Mouse (Mus musculus): ENCODE measurements around the gene Snx27. TPM values are rescaled to one million over a fixed set of nuclear protein-coding genes. Genes with fewer than 3 reads are reported as not detected.

The Snx27 gene
- polyA plus RNA-seq, 2 experiments: 24.3 to 37.2 TPM

DNA sequence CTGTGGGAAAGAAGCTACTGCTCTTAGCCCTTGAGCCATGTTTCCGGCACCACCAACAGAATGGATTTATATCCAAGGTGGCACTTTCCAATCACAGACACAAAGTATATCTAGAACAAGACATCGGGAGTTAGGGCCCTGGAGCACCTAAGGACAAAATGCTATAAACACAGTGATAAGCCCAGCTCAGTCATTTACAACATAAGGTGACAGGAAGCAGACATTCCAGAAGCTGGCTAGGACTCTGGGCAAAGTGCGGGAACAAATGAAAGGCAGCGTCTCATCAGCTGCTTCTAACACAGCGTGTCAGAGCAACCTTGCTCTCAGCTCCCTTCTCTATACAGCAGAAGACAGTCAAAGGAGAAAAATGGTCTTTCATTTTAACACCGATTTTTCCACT is 8.0 kb downstream of the Snx27 start:
- no peak for TF ChIP-seq POLR2A (IDR thresholded peaks at IDR 0.05; ENCODE audit: borderline replicate concordance, extremely low read depth, insufficient read depth, insufficient read length)

DNA sequence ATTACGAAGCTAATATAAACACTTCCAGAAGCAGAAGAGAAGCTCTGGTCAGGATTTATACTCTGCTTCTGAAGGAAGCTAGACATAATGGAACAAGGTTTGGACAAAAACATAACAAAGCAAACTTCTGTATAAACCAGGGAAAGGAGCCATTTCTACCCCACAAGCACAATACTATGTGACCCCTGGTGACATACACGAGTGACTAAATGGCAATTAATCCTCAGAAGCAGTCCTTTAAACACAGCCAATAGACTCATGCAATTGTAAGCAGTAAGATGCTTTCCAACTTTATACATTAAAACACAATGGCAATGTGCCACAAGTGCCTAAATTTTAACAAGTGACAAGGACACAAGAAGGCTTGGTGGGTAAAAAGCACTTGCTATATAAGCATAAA is 15.3 kb downstream of the Snx27 start:
- Histone ChIP-seq H3K4me3 (replicated peaks; ENCODE audit: low read length) (no peak overlapping the region), H3K27ac (replicated peaks; ENCODE audit: low read depth, low read length) (no peak overlapping the region), H3K36me3 (ENCODE audit: control insufficient read depth, insufficient read depth, low read length) (no peaks in the 10 kb centered on the region), H3K9me3 (ENCODE audit: control insufficient read depth, low read length) (no peaks in the 10 kb centered on the region), H3K27me3 (ENCODE audit: control insufficient read depth, insufficient read depth, low read length) (no peaks in the 10 kb centered on the region), H3K4me1 (ENCODE audit: control insufficient read depth, insufficient read depth, low read length) (peaks cover 13% of the 10 kb centered on the region), H3K9ac (ENCODE audit: low read depth, low read length, severe bottlenecking) (no peak overlapping the region), H3K4me2 (replicated peaks; ENCODE audit: low read depth, low read length, severe bottlenecking) (no peak overlapping the region)
- ATAC-seq (ENCODE audit: low FRiP score, low read depth): no peak
- 58% methylated on average over 2 of the region's 2 CpGs for WGBS
- no peak for TF ChIP-seq POLR2A (IDR thresholded peaks at IDR 0.05; ENCODE audit: borderline replicate concordance, extremely low read depth, insufficient read depth, insufficient read length)
- DNase-seq (ENCODE audit: low spot score): no peak

More for the DNA sequence above, 8.0 kb downstream of the Snx27 start:
- Histone ChIP-seq H3K4me3 (replicated peaks; ENCODE audit: low read length) (no peak overlapping the region), H3K27me3 (ENCODE audit: control insufficient read depth, insufficient read depth, low read length) (no peaks in the 10 kb centered on the region), H3K9me3 (ENCODE audit: control insufficient read depth, low read length) (no peaks in the 10 kb centered on the region), H3K36me3 (ENCODE audit: control insufficient read depth, insufficient read depth, low read length) (no peaks in the 10 kb centered on the region), H3K27ac (replicated peaks; ENCODE audit: low read depth, low read length) (no peak overlapping the region), H3K4me2 (replicated peaks; ENCODE audit: low read depth, low read length, severe bottlenecking) (no peak overlapping the region), H3K9ac (ENCODE audit: low read depth, low read length, severe bottlenecking) (no peak overlapping the region), H3K4me1 (ENCODE audit: control insufficient read depth, insufficient read depth, low read length) (peaks cover 7% of the 10 kb centered on the region)
- DNase-seq (ENCODE audit: low spot score) (no peak), ATAC-seq (ENCODE audit: low FRiP score, low read depth) (no peak)
- WGBS: 74% methylated on average over 6 of the region's 6 CpGs

DNA sequence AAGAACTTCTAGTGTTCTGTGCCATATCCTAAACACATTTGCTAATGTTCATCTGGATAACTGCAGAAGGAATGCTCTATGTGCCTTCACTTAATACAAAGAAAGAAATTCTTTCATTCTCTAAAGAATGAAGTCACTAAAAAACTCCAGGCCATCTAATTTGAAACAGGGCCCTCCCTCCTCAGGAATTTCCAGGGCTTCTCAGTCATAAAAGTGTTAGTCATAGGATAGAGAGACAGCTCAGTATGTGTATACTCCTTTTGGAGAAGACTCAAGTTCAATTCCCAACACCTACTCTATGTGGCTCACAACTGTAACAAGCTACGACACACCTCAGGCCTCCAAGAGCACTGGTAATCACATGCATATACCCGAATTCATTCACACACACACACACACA is 17.0 kb downstream of the Snx27 start:
- TF ChIP-seq POLR2A (IDR thresholded peaks at IDR 0.05; ENCODE audit: borderline replicate concordance, extremely low read depth, insufficient read depth, insufficient read length): no peak
- Histone ChIP-seq H3K9me3 (ENCODE audit: control insufficient read depth, low read length) (no peaks in the 10 kb centered on the region), H3K9ac (ENCODE audit: low read depth, low read length, severe bottlenecking) (no peak overlapping the region), H3K27me3 (ENCODE audit: control insufficient read depth, insufficient read depth, low read length) (no peaks in the 10 kb centered on the region), H3K4me2 (replicated peaks; ENCODE audit: low read depth, low read length, severe bottlenecking) (no peak overlapping the region), H3K36me3 (ENCODE audit: control insufficient read depth, insufficient read depth, low read length) (peaks cover 4% of the 10 kb centered on the region; the same call in 1 of the 2 replicates), H3K4me3 (replicated peaks; ENCODE audit: low read length) (no peak overlapping the region), H3K27ac (replicated peaks; ENCODE audit: low read depth, low read length) (0 out of 2 replicates have a peak overlapping the region, but pooled peaks have one; percentile 14), H3K4me1 (ENCODE audit: control insufficient read depth, insufficient read depth, low read length) (peaks cover 15% of the 10 kb centered on the region)
- ATAC-seq (ENCODE audit: low FRiP score, low read depth) (peak; percentile 64; the same call in 1 of the 2 replicates), DNase-seq (ENCODE audit: low spot score) (peak; percentile 69)
- 53% methylated on average over 2 of the region's 2 CpGs for WGBS

DNA sequence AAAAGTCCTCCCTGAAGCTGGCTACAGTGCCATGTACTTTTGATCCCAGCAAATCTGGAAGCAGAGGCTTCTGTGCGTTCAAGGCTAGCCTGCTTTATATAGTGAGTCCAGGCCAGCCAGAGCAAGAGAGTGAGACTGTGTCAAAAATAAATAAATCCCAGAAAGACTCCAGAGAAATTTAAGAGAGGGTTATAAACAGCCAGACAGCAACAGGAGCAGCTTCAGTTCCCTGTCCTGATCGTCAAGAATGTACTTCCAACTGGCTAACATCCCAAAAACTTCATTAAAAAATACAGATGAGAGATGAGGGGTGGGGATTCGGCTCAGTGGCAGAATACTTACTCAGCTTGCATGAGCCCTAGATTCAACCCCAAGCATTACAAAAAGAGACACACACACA is 17.4 kb downstream of the Snx27 start:
- Histone ChIP-seq H3K9me3 (ENCODE audit: control insufficient read depth, low read length) (no peaks in the 10 kb centered on the region), H3K4me2 (replicated peaks; ENCODE audit: low read depth, low read length, severe bottlenecking) (no peak overlapping the region), H3K27ac (replicated peaks; ENCODE audit: low read depth, low read length) (0 out of 2 replicates have a peak overlapping the region, but pooled peaks have one; percentile 14), H3K4me3 (replicated peaks; ENCODE audit: low read length) (no peak overlapping the region), H3K27me3 (ENCODE audit: control insufficient read depth, insufficient read depth, low read length) (no peaks in the 10 kb centered on the region), H3K4me1 (ENCODE audit: control insufficient read depth, insufficient read depth, low read length) (peaks cover 15% of the 10 kb centered on the region), H3K36me3 (ENCODE audit: control insufficient read depth, insufficient read depth, low read length) (peaks cover 5% of the 10 kb centered on the region; the same call in 1 of the 2 replicates), H3K9ac (ENCODE audit: low read depth, low read length, severe bottlenecking) (0 out of 2 replicates have a peak overlapping the region, but pooled peaks have one; percentile 8)
- ATAC-seq (ENCODE audit: low FRiP score, low read depth) (peak; percentile 42; the same call in 1 of the 2 replicates), DNase-seq (ENCODE audit: low spot score) (peak; percentile 13)
- TF ChIP-seq POLR2A (IDR thresholded peaks at IDR 0.05; ENCODE audit: borderline replicate concordance, extremely low read depth, insufficient read depth, insufficient read length): no peak
- WGBS: 18% methylated on average over 3 of the region's 3 CpGs

DNA sequence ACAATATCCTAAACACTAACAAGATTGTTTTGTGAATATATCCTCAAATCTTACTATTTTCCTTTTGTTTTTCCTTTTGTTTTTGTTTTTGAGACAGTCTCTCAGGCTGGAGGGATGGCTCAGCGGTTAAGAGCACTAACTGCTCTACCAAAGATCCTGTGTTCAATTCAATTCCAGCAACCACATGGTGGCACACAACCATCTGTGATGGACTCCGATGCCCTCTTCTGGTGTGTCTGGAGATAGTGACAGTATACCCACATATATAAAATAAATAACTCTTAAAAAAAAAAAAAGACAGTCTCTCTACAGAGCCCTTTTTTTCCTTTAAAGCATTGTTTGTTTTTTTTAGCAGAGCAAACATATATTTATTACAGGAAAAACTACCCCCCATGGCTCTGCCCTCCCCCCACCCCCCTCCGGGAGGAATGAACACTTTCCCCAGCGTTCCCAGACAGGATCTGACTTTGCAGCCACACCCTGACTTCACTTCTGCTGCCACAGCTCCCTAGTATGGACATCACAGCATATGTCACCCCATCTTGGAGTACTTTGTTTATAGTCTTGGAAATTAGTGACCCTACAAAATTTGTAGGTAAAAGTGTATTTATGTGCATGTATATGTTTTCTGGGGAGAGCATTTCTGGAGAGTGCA is 18.0 kb downstream of the Snx27 start:
- 68% methylated on average over 4 of the region's 4 CpGs for whole genome bisulfite sequencing
- H3K27me3 ChIP-seq (ENCODE audit: control insufficient read depth, insufficient read depth, low read length): no peaks in the 10 kb centered on the region
- peaks cover 15% of the 10 kb centered on the region for H3K4me1 ChIP-seq (ENCODE audit: control insufficient read depth, insufficient read depth, low read length)
- DNase-seq (ENCODE audit: low spot score) (no peak), ATAC-seq (ENCODE audit: low FRiP score, low read depth) (no peak)
- no peak overlapping the region for H3K4me3 ChIP-seq (replicated peaks; ENCODE audit: low read length)
- no peak for TF ChIP-seq POLR2A (IDR thresholded peaks at IDR 0.05; ENCODE audit: borderline replicate concordance, extremely low read depth, insufficient read depth, insufficient read length)
- 0 out of 2 replicates have a peak overlapping the region, but pooled peaks have one; percentile 14 for H3K27ac ChIP-seq (replicated peaks; ENCODE audit: low read depth, low read length)
- no peaks in the 10 kb centered on the region for H3K9me3 ChIP-seq (ENCODE audit: control insufficient read depth, low read length)
- no peak overlapping the region for H3K9ac ChIP-seq (ENCODE audit: low read depth, low read length, severe bottlenecking)
- peaks cover 11% of the 10 kb centered on the region for H3K36me3 ChIP-seq (ENCODE audit: control insufficient read depth, insufficient read depth, low read length)
- H3K4me2 ChIP-seq (replicated peaks; ENCODE audit: low read depth, low read length, severe bottlenecking): no peak overlapping the region

Data from limb, embryonic 14.5 days (tissue).